Mouse (Mus musculus) urinary bladder, postnatal 14 days (tissue): ENCODE data around the gene Pcare.
"Not testable (repeated sequence)": the region's sequence is repeated elsewhere in the genome, so short reads cannot be mapped to it uniquely, and the experiment has no call there.

Experiments used
- DNase-seq: peaks from one replicate; pipeline ENCODE4 v3.0.0; 2021; ENCODE audit warnings: low spot score

Pcare gene

DNA sequence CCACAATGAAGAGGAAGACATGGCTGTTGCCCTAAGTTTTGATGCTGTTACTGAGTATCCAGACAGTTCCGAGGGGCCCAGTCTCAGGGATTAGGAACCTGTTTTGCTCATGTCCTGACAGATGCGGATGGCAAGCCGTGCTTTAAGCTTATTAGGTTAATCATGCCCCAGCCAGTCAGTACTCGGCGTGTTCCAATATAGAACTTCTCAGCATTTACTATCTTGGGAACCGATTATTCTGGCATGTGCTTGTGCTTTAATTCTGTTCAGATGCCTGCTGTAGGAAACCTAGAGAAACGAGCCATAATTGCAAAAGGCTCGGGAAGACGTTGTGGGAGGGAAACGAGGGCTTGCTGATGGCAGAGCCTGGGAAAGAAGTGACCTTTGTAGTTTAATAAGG is at the start of gene Pcare:
Gene Pcare (minus strand): TSS at position 64 of the 400 bp plus-strand sequence.
- no peak for DNase-seq

- DNase-seq, result peak; percentile 39
Observed at GRCm38 (mm10) chr17:71795521-71796205, 43.0 kb upstream of the Pcare start.

- DNase-seq, result no peak
Observed at GRCm38 (mm10) chr17:71791622-71792021, 38.9 kb upstream of the Pcare start.

DNA sequence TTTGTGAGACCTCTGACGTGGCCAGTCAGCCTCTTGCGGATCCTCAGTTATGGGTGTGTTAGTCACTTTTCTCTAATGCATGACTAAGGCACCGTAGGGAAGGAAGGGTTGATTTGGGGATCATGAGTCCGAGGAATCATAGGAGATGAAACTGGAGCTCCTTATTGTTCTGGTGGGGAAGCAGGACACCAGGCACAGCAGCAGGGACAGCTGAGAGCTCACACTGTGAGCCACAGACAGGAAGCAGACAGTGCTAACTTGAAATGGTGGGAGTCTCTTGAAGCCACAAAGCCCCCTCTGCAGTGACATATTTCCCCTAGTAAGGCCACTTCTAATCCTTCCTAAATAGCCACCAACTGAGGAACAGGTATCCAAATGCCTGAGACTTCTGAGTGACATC is 38.4 kb upstream of the Pcare start:
- DNase-seq, result no peak

DNA sequence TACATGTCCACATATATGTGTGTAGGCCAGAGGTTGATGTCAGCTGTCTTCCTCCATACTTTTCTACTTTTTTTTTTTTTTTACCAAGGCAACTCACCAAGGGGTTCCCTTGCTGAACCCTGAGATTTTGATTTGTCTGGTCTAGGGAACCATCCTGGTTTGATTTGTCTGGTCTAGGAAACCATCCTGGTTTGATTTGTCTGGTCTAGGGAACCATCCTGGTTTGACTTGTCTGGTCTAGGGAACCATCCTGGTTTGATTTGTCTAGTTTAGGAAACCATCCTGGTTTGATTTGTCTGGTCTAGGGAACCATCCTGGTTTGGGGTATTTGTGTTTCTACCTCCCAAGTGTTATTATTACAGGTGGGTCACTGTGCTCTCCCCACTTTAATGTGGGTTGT is 33.8 kb upstream of the Pcare start:
- no peak for DNase-seq

GRCm38 (mm10) chr17:71783366-71783735 is 30.7 kb upstream of the Pcare start:
- no peak for DNase-seq

DNA sequence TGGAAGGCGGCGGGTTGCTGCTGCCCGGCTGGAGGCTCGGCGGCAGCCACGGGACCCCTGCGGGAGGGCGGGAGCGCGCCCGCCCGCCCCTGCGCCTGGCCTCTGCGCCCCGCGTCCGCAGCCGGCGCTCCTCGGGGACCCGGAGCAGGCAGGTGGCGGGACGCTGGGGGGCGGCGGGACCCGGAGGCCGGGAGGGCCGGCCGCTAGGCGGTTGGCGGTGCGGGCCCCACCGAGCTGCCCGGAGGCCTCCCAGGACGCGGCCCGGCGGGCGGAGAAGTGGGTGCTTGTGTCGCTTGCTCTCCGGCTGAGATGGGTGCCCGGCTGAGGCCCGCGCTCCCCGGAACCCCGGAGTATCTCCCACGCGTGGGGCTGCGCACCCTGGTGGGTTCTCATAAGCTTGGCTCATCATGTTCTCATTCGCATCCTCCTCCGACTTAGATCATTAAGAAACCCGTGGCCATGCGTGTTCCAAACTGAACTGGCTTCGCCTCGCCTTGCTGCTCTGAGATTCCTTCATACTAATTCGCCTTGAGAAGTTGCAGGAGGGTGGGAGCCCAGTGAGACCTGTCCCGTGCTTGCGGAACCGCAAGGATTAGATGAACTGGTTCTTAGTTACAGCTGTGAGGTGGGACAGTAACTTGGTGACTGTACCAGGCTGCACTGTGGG is 30.1 kb upstream of the Pcare start:
- no peak for DNase-seq

DNA sequence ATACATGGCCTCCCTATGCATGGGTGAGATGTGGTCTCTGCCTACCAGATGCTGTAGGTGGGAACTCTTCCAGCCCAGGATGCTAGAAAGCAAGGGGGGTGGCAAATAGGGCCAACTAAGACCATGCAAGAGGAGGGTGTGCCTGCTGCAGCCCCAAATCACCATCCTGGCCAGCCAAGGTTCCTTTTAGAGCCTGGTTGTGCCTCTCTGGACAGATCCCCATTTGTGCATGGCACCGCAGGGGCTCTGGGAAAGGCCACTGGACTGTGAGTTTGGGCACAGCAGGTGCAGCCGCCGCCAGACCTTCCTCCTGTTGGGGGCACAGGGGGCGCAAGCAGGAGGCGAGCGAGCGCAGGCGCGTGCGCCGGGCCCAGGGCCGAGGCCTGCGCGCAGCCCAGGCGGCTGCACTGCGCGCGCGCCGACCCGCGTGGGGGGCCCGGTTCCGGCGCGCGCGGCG is 29.6 kb upstream of the Pcare start:
- no peak for DNase-seq

DNA sequence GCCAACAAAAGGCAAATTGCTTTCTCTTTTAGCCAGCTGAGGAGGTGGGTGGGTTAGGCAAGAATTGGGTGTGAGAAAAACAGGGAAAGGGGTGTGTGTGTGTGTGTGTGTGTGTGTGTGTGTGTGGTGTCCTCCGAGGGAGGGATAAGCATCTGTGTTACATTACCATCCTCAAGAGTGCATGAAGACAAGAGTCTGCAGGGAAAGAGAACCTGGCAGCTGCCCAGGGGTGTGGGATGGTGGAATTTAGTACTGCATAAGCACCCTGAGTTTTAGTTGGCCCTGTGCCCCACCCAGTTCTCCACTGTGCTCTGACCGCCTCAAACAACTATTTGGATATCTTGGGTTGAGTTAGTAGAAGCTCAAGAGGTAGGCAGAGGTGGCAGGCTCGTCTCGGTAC is 28.3 kb upstream of the Pcare start:
- DNase-seq, result peak; percentile 29

DNA sequence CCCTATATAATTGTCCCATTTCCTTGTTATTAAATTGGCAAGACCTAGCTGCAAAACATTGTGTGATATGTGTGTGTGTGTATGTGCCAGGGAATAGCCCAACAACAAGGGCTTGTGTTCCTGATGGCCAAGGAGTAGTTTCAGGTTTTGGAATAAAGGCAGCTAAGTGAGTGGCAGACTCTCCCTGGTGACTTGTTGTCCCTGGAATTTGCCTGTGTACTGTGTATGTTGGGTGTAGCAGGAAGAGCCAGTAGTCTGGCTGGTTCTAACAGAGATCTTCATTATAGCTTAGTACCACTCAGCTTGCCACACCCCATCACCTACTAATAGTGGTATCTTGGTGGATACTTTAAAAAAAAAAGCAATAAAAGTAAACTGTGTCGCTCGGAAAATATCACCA is 27.8 kb upstream of the Pcare start:
- DNase-seq, result no peak

DNA sequence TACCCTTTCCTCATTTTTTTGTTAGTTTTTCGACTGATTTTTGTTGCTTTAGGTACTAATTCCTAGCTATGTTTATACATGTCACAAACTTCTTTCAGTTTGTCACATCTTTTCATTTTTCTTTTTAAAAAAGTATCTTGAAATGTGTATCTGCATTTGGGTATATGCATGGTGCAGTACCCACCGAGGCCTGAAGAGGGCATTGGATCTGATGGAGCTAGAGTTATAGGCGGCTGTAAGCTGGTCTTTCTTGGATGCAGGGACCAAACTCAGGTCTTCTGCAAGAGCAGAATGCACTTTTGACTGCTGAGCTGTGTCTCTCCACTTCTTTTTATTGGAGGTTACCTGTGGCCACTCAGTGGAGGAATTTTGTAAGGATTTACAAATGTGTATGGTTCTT is 26.0 kb upstream of the Pcare start:
- no peak for DNase-seq

GRCm38 (mm10) chr17:71775279-71775678 is 22.6 kb upstream of the Pcare start:
- no peak for DNase-seq

DNA sequence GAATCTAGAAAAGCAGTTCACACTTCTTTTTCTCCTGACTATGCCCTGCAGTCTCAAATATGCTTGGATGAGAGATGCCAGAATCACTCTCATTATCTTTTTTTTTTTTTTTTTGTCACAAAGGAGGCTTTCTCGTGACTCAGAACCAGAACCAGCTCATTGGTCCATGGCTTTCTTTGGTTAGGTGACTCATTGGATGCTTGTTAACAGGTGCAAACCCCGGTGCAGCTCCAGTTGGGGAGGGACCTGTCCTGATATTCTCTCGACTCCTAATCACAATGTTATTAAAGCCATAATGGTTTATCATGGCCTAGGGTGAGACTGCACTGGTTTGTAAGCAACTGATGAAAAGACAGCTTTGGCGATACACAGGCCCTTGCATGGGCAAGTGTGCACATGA is 21.5 kb upstream of the Pcare start:
- DNase-seq, result no peak

GRCm38 (mm10) chr17:71770696-71771095 is 18.0 kb upstream of the Pcare start:
- DNase-seq, result no peak

- DNase-seq, result no peak
Observed at GRCm38 (mm10) chr17:71769564-71769963, 16.9 kb upstream of the Pcare start.

DNA sequence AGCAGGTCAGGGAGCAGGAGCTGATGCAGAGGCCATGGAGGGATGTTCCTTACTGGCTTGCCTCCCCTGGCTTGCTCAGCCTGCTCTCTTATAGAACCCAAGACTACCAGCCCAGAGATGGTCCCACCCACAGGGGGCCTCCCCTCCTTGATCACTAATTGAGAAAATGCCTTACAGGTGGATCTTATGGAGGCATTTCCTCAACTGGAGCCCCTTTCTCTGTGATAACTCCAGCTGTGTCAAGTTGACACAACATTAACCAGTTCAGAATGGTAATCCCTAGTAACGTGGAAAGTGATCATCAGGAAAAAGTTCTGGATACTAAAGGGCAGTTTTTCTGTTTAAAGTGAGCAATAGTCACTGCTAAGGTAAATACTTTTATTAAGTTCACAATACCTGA is 15.5 kb upstream of the Pcare start, which contains the start of gene Clip4:
Gene Clip4 (plus strand): TSS at position 301 of the 400 bp plus-strand sequence.
- DNase-seq, result not testable (repeated sequence)

DNA sequence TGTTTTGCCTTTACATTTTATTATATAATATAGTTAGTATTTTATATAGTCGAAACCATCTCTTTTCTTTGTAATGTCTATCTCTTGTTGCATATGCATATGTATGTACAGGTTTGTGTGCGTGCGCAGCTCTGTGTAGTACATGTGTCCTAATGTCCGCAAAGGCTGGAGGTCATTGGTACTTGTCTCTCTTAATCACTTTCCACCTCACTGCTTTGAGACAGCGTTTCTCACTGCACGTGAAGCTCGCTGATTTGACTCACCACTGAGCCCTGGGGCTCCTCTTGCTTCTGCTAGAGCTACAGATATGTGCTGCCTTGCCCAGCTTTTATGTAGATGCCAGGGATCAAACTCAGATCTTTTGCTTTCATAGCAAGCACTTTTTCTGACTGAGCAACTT is 7.8 kb upstream of the Pcare start:
- DNase-seq, result no peak

DNA sequence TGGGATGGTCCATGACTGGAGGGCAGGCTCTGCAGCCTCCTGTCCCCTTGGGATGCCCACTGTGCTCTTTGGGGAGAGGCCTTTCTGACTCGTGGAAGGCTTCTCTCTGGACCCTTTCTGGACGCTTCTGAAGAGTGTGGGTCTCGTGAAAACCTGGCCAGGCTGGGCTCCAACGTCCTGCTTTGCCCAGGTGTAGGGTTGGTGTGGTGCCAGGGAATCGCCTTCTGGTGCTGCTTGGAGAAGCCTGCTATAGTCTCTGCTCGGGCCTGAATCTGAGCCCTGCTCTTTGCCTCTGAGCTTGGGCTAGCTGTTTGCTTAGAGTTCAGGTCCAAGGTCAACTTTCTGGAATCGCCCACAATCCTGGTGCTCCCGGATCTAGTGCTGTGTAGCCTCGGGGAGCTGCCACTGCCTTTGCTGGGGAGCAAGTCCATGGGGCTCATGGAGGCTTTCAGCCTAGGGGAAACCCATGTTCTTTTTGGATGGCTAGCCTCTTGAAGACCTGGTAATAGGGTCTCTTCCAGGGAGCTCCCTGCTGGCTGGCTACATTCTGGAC is 3.0 kb downstream of the Pcare start:
- no peak for DNase-seq

DNA sequence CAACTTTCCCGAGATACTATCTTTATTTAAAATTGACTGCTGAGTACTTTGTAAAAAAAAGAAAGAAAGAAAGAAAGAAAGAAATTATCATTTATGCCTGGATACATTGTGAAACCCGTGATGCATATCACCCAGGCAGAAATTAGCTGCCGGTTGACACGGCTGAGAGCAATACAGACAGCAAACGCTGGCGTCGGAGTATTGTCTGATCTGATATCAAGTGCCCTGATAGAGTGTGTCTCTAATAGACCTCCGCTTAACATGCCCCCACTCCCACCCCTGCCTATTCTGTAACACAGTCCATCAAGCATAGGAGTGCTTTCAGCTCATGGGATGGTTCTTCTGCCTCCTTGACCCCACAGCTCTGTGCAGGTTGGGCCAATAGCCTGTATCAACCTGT is 5.1 kb downstream of the Pcare start:
- no peak for DNase-seq

DNA sequence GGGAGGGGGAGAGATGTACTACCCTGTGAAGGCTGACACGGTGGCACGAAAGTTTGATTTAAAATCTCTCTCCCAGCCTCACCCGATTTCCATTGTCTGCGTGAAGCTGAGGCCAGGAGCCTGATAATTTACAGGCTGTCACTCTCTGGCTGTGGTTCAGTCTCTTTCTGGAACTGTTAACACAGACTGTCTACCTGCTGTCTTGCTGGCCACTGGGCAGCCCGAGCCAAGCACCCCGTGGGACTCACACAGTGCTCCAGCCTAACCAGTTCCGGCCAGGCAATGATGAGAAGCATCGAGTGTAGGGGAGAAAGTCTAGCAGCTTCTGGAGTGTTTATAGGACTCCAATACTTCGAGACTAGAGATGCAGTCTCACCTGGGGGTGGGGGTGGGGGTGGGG is 6.6 kb downstream of the Pcare start:
- no peak for DNase-seq

- DNase-seq, result no peak
Observed at GRCm38 (mm10) chr17:71742935-71743334, 9.8 kb downstream of the Pcare start.

DNA sequence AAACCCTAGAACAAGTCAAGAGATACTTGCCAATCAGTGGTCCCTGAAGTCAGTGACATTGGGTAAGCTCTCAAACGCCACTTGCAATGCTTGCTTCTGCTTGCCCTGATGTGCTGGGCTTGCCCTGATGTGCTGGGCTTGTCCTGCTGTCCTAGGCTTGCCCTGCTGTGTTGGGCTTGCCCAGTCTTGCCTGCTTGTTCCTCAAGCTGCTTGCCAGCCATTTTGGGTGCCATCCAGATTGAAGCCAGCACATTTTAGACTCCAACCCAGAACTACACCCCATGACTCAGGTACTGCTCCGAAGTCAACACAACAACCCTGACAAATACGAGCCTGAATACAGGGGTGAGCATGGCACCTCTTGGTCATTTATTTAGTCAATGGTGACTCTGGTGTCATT is 10.5 kb downstream of the Pcare start:
- DNase-seq, result peak; percentile 38

- no peak for DNase-seq
Observed at GRCm38 (mm10) chr17:71736442-71736841, 16.3 kb downstream of the Pcare start.

GRCm38 (mm10) chr17:71730655-71731054 is 22.0 kb downstream of the Pcare start:
- peak; percentile 25 for DNase-seq
